Mouse (Mus musculus) gastrocnemius, adult 2 months (tissue): ENCODE measurements around the gene Derl2. TPM values are rescaled to one million over a fixed set of nuclear protein-coding genes. Genes with fewer than 3 reads are reported as not detected.

ENCODE experiments used
- DNase-seq: peaks from one replicate; pipeline ENCODE4 v3.0.0; 2022
- H3K27ac ChIP-seq: fragments of 200-600 bp; 2 replicates; pipeline ENCODE4 v1.8.1; 2022; ENCODE audit warnings: mild to moderate bottlenecking
- H3K4me3 ChIP-seq: fragments of 200-600 bp; 2 replicates; pipeline ENCODE4 v1.8.1; 2022; ENCODE audit warnings: mild to moderate bottlenecking, moderate library complexity
- CTCF ChIP-seq: fragments of 200-600 bp; IDR thresholded peaks from 2 replicates; pipeline ENCODE4 v1.8.1; 2022; ENCODE audit warnings: antibody characterized with exemption, mild to moderate bottlenecking, moderate library complexity
- intact Hi-C: fragments of 180-260 bp; cut with DNase I; formaldehyde crosslinking; loops from one replicate; pipeline ENCODE4 v1.15.1; 2025
- total RNA-seq, 2 experiments: library from RNA; stranded (reverse); gene quantifications; 2 replicates each; pipeline ENCODE4 v1.2.3; 2021

The Derl2 gene
- total RNA-seq, 2 experiments from 2014 or later: 14.8 TPM

DNA sequence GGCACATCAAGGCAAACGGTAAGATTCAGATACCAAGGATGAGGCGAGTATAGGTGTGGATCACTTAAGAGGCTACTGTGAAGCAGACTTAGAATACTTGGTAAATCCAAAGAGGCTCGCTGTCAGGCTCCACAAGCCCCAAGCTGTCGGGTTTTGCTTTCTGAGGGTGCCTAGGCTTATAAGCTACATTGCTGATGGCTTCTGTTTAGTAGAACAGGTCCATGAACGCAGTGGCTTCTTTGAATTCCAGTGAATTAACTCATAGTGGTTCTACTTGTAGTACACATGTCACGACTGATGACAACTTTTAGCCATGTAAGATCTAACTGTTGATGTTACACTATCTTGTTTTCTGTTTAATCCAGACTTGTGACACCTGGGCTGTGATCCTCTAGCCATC, 42.3 kb downstream of the Derl2 start:
- TF ChIP-seq CTCF: no peak
- DNase-seq: no peak
- intact Hi-C loops: no loop called here
- Histone ChIP-seq H3K4me3 (no peak overlapping the region), H3K27ac (no peak overlapping the region)

DNA sequence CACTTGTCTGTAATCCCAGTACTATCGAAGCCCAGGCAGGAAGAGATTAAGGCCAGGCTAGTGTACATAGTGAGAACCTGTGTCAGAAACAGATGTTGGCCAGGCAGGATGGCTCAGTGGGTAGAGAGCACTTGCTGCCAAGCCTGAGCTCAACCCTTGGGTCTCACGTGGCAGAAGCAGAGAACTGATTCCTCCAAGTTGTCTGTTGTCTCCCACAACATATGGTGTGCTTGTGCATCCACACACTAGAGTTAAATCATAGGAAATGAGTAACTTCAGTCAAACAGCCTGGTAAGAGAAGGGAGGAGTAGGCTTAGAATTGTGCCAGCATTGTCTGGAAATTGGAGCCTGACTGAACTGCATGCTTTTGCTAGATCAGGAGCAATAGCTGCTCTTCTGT, 44.4 kb downstream of the Derl2 start:
- no peak for TF ChIP-seq CTCF
- no peak for DNase-seq
- intact Hi-C loops: no loop called here
- no peak overlapping the region for H3K27ac ChIP-seq
- H3K4me3 ChIP-seq: no peak overlapping the region

DNA sequence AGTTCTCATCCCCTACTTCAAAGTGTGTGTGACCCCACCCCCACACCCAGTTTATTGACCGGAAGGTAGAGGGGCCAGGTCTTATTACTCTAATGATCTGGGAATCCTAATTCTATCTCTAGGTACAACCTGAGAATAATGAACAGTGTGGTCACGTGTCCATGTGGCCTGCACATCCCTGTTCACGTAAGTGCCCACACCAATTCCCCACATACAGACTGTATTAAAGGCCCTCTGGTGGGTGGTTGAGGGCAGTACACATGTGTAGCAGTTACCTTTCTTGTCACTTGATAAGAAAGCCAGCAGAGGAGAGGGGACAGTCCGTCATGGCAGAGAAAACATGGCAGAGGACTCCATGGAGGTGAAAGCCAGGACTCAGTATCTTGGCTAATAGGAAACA, 45.7 kb downstream of the Derl2 start:
- intact Hi-C loops: no loop called here
- H3K4me3 ChIP-seq: no peak overlapping the region
- TF ChIP-seq CTCF: peak; percentile 28; the same call in 1 of the 2 replicates
- no peak overlapping the region for H3K27ac ChIP-seq
- no peak for DNase-seq

DNA sequence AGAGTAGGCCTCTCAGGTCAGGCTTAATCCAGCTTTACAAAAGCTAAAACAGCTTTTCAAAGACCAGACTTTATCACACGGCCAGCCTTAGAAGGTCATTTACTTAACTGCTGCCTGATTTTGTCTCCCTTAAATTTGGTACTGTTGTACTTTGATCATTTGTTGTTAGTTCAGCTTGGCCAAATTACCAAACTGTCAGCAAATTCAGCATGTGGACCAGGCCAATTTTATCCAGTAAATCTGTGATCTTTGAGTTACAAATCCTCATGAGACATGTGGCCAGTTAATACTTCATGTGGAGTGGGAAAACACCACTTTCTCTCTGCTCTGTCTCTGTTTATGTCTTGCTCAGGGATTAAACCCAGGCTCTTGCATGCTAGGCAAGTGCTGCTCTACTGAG, 47.1 kb downstream of the Derl2 start:
- Histone ChIP-seq H3K27ac (no peak overlapping the region), H3K4me3 (no peak overlapping the region)
- no peak for DNase-seq
- TF ChIP-seq CTCF: no peak
- intact Hi-C loops: no loop called here

DNA sequence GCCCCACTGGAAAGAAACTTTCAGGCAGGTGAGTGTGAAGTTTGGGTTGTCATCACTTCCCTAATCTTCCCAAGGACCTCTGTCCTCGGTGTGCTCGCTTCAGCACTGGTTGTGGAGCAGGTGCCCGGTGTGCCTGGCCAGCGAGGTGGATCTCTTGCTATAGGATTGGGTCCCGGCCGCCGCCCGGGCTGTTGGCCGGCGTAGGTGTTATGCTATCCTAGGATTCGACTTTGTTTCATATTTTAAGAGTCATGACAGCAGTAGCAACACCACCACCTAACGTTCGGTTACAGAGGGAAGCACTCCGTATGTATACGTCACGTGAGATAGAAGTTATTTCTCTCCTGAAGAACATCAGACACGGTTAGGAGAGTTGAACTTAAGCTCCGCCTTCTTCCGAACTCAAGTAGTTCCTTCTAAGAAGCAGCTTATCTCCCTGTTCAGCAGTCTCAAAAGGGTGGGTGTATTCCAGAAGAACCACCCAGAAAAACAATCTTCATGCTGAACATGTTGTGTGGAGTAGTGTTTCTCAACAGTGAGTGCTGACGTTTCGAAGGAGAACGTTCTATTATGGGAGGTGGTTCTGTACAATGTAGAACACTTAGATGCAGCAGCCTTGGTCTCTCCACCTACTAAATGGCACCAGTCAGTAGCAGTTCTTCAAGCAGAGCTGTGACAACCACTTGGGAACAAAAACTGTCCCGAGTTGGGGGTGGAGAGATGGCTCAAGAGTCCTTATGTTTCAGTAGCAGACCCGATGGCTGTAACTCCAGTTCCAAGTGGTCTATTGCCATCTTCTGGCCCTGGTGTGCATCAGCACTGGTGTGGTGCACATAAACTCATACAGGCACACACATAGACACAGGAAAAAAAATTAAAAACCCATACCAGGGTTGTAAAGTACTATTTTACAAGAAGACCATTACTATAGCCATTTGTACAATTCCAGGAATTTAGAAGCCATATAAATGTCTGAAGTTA, 48.8 kb downstream of the Derl2 start:
- intact Hi-C loops: no loop called here
- Histone ChIP-seq H3K27ac (peak overlapping the region; percentile 94), H3K4me3 (peak overlapping the region; percentile 79)
- 0 out of 2 replicates have a peak, but pooled peaks have one; percentile 4 for TF ChIP-seq CTCF
- DNase-seq: no peak

DNA sequence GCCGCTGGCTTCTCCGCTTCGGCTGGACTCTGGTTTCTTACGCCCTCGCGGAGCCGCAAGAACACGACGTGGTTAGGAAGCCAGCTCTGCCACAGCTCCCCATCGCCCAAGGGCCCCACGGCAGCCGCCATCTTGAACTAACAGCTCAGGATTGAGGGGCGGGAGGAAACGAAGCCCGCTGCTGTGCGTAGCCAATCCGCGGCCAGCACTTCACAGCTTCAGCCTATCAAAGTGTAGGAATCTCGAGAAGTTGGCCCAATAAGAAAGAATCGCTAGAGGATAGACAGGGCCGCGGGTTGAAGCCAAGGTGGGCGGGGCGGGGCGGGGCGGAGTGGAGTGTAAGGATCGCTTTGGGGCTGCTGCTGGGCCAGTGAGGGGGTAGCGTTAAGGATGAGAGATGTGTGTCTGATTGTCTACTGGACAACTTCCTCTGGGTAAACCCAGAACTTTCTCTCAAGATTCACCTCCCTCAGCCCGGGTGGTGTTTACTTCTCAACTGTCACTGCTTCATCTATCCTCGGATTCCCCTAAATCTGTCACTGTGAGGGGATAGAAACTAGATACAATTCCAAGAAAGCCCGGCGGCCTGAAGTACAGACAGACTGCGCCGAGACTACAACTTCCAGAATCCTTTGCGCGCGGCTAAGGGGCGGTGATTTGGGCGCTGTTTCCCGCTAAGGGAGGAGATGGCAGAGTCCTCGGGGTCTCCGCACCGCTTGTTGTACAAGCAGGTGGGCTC, 49.7 kb downstream of the Derl2 start, which contains the start of the genes Nup88 and Rpain:
Nup88 (minus strand) TSS at position 153 of the 739 bp plus-strand sequence.
Rpain (plus strand) TSS at position 393 of the 739 bp plus-strand sequence.
- intact Hi-C loops: no loop called here
- H3K4me3 ChIP-seq: peak within 1 kb of the TSS; percentile 79
- no peak for TF ChIP-seq CTCF
- peak; percentile 94 for DNase-seq
- peak within 1 kb of the TSS; percentile 94 for H3K27ac ChIP-seq

DNA sequence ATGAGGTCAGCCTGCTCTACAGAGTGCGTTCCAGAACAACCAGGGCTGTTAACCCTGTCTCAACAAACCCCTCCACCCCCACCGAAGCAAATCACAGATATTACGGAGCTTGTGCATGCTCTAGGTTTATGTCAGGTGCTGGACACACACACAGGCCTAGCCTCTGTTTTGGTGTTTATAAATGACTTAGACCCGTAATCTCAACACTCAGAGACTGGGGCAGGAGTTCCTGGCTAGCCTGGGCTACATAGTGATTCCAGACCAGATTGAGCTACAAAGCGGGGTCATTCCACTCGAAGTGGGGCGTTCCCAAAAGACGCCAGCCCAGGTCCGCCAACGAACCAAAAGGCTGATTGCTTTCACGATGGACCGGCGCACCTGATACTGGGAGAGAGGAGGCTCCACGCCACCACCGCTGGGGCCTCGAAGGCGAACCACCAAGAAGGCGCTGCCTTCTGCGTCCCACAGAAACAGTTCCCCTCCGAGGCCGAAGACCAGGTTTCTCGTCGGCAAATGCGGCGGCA, 50.3 kb downstream of the Derl2 start:
- Histone ChIP-seq H3K4me3 (peak overlapping the region; percentile 79), H3K27ac (peak overlapping the region; percentile 94)
- TF ChIP-seq CTCF: no peak
- intact Hi-C loops: no loop called here
- DNase-seq: no peak

DNA sequence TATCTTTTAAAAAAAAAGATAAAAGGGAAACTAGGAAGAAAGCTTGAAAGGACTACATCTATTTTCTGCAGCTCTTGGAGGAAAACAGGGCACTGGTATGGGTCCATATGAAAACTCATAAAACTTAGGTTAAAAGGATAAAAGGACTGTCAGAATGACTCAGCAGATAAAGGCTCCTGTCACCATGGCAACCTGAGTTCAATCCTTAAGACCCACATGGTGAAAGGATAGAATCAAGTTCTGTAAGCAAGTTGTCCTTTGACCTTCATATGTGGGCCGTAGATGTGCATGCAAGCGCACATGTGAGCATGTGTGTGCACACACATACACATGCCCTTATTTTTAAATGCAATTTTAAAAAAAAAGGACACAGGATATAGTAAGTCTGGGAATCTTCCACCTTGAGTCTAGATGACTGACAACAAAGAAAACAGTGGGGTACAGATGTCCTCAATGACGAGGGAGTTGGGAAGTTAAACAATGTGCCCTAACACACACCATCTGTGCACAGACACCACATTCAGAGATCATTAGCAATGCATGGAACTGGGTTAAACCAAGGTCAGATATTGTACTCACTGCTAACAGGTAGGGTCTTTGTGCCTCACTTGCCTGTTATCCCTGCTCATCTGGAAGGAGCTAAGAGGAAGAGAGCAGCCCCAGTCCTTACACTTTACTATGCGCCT, 55.3 kb downstream of the Derl2 start:
- Histone ChIP-seq H3K27ac (no peak overlapping the region), H3K4me3 (no peak overlapping the region)
- intact Hi-C loops: no loop called here
- DNase-seq: no peak
- no peak for TF ChIP-seq CTCF

DNA sequence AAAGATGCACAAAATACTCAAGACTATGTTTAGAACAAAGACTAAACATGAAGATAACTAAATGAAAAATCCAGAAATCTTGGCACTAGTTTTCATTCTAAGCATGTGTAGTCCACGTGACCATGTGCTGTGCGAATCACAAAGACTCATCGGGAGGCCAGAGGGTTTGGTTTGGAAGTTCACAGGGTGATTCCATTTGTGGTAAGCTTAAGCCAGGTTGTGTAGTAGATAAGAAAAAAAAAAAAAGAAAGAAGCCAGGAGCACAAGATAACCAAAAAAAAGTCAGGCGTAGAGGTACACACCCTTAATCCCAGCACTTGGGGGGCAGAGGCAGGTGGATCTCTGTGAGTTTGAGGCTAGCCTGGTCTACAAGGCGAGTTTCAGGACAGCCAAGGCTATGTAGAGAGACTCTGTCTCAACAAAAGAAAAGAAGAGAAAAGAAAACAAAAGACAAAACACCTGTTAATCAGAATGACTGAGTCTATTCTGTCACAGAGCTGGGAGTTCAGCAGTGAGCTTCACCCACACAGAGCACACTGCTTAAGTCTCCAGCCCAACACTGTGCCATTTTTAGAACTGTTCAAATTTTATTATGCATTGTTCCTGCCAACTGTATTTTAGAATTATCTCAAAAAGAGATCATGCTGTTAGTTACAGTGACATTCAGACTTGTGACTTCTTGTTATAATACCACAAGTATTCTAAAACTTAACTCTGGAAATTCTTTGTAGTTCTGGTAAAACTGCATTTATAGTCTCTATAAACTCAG, 58.7 kb downstream of the Derl2 start:
- no peak overlapping the region for H3K4me3 ChIP-seq
- intact Hi-C loops: no loop called here
- TF ChIP-seq CTCF: no peak
- H3K27ac ChIP-seq: no peak overlapping the region
- DNase-seq: no peak

Other genes starting within 250 kb of the Derl2 start
- not detected for gene Scimp, start 207.3 kb downstream of the Derl2 start, total RNA-seq
- gene Rabep1, start 175.1 kb downstream of the Derl2 start, total RNA-seq: 10 to 100 TPM; 37.2 to 37.8 TPM
- gene Nup88, start 49.9 kb downstream of the Derl2 start, total RNA-seq: 10 to 100 TPM; 30.4 to 34.9 TPM
- 10 to 100 TPM; 12.2 to 13.9 TPM for gene Rpain, start 49.6 kb downstream of the Derl2 start, total RNA-seq
- 100 to 1,000 TPM; 102 to 146 TPM for gene C1qbp, start 36.8 kb downstream of the Derl2 start, total RNA-seq
- 10 to 100 TPM in 1 of 2 experiments, 1 to 10 TPM in 1; 8.4 to 10.3 TPM for gene Dhx33, start 15.4 kb downstream of the Derl2 start, total RNA-seq
- 1 to 10 TPM; 3.1 to 5.0 TPM for gene Mis12, start 230 bp downstream of the Derl2 start, total RNA-seq
- under 1 TPM in 1 of 2 experiments, not detected in 1; 0.36 TPM for gene 6330403K07Rik, start 13.7 kb upstream of the Derl2 start, total RNA-seq
- under 1 TPM; 0.18 to 0.28 TPM for gene Nlrp1a, start 124.9 kb upstream of the Derl2 start, total RNA-seq
- gene Nlrp1b, start 210.9 kb upstream of the Derl2 start, total RNA-seq: under 1 TPM; 0.05 to 0.06 TPM